Mouse (Mus musculus) liver, embryonic 14.5 days (tissue): ENCODE data around the gene Tep1. TPM values are rescaled to one million over a fixed set of nuclear protein-coding genes. Genes with fewer than 3 reads are reported as not detected.
A peak's percentile ranks its signal among the peaks of the same experiment; 100 is the strongest.
"Not testable (repeated sequence)": the region's sequence is repeated elsewhere in the genome, so short reads cannot be mapped to it uniquely, and the experiment has no call there.

ENCODE experiments used
- ATAC-seq: fragments of 200-750 bp; cut with Nextera tagmentation; 2 replicates; pipeline ENCODE4 v1.8.0; 2017; ENCODE audit warnings: moderate number of reproducible peaks, mild to moderate bottlenecking, moderate library complexity; ENCODE audit not compliant: insufficient read depth
- DNase-seq, 3 experiments: peaks; one replicate each; pipeline ENCODE4 v3.0.0-alpha.2; 2012 to 2013; ENCODE audit warnings: low read depth in 3 of 3, low spot score in 3 of 3
- H3K27ac ChIP-seq: fragments of 300-500 bp; sonication (generic); 2 replicates; pipeline ENCODE4 v1.5.1; 2014; ENCODE audit warnings: moderate library complexity, mild to moderate bottlenecking, control low read depth, inconsistent platforms
- H3K27me3 ChIP-seq: fragments of 300-500 bp; sonication (generic); 2 replicates; pipeline ENCODE4 v1.6.1; 2014; ENCODE audit warnings: mild to moderate bottlenecking, low read length, moderate library complexity; ENCODE audit not compliant: control insufficient read depth, insufficient read depth
- H3K36me3 ChIP-seq: fragments of 300-500 bp; sonication (generic); replicated peaks from 2 replicates; pipeline ENCODE4 v1.6.1; 2014; ENCODE audit warnings: low read depth; ENCODE audit not compliant: control insufficient read depth, insufficient read depth
- H3K4me1 ChIP-seq, 2 experiments: fragments of 200-500 bp in 1 of 2; fragments of 300-500 bp in 1 of 2; sonication (generic) in 1 of 2; replicated peaks; 2 replicates each; pipeline ENCODE4 v1.6.1; 2012 to 2014; ENCODE audit warnings: antibody characterized with exemption in 1 of 2, inconsistent platforms in 1 of 2, low read length in 1 of 2; ENCODE audit not compliant: control insufficient read depth in 2 of 2, insufficient read depth in 2 of 2
- H3K4me2 ChIP-seq: fragments of 300-500 bp; sonication (generic); 2 replicates; pipeline ENCODE4 v1.6.1; 2014; ENCODE audit warnings: low read depth, mild to moderate bottlenecking, control low read depth, moderate library complexity
- H3K4me3 ChIP-seq, 2 experiments: fragments of 200-500 bp in 1 of 2; fragments of 300-500 bp in 1 of 2; sonication (generic) in 1 of 2; 2 replicates each; pipeline ENCODE4 v1.5.1; 2012 to 2014; ENCODE audit warnings: low read depth in 2 of 2, low read length in 2 of 2, mild to moderate bottlenecking in 2 of 2, control low read depth in 1 of 2, inconsistent platforms in 1 of 2, moderate library complexity in 1 of 2; ENCODE audit not compliant: insufficient read depth in 1 of 2
- H3K9ac ChIP-seq: fragments of 300-500 bp; sonication (generic); replicated peaks from 2 replicates; pipeline ENCODE4 v1.6.1; 2014; ENCODE audit warnings: mild to moderate bottlenecking, control low read depth, moderate library complexity
- H3K9me3 ChIP-seq: fragments of 300-500 bp; sonication (generic); 2 replicates; pipeline ENCODE4 v1.6.1; 2016; ENCODE audit warnings: low read length, mixed read lengths; ENCODE audit not compliant: control insufficient read depth
- CTCF ChIP-seq: IDR thresholded peaks from 2 replicates; pipeline ENCODE4 v1.5.1; 2016; ENCODE audit warnings: antibody characterized with exemption, low read depth, control low read depth
- EP300 ChIP-seq: IDR thresholded peaks from 2 replicates; pipeline ENCODE4 v1.6.1; 2016; ENCODE audit warnings: antibody characterized with exemption, low read depth
- WGBS: fragments of 180-500 bp; shearing (Covaris S2); extraction: QIAGEN DNeasy Blood & Tissue Kit; methylation state at CpG from one replicate; pipeline ENCODE4 v1.1.7; 2014; ENCODE audit not compliant: insufficient replicate concordance; 5-methylcytosine and 5-hydroxymethylcytosine counted together
- polyA plus RNA-seq, 2 experiments: library from polyadenylated mRNA; depleted of rRNA in 1 of 2; stranded (reverse) in 1 of 2; unstranded in 1 of 2; fragments of >200 nt; fragmentation: Nextera tagmentation in 1 of 2; extraction: Ambion mirVana in 1 of 2; gene quantifications; 2 replicates each; pipeline versions ENCODE4 v1.2.1 to v1.2.3; 2012 to 2014

Gene Tep1
- polyA plus RNA-seq, 2 experiments = 2.2 to 3.0 TPM

DNA sequence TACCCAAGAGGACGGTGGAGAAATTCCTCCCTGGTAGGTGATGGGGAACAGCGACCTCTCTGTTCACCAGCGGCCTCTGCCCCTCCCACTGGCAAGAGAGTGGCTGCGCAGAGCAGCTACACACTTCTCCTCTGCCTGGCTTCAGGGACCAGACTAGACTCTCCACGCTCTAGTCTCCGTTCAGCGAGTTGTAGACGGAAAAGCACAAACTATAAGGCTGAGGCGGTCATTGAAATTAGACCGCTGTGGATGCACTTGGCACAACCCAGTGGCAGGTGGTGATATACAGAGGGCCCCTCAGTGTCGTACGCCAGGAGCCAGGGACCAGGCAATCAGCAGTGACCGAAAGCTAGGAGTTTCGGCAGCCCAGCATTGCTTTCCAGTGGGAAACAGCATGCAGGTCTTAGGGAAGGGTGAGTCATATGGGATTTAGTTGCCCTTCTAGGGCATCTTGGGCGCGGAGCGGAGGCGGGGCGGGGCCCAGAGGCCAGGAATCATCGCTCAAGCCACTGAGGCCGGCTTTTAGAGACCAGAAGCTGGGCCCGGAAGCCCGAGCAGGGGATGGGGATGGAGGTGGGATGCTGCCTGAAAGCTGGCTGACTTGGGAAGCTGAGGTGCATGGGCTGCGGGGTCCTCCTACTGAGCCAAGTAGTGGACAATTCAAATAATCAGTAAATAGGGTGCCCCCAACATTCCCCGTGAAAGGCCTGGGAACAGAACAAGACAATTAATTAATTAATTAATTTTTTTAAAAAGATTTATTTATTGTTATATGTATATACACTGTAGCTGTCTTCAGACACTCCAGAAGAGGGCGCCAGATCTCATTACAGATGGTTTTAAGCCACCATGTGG, 33.8 kb upstream of the Tep1 start:
- H3K4me2 ChIP-seq = peak overlapping the region; percentile 64
- H3K27me3 ChIP-seq = no peaks in the 10 kb centered on the region
- peak overlapping the region; percentile 43 to 67 for H3K4me3 ChIP-seq
- no peak overlapping the region for H3K27ac ChIP-seq
- TF ChIP-seq EP300 = no peak
- peak; percentile 67 for TF ChIP-seq CTCF
- peaks cover 0 to 2% of the 10 kb centered on the region in 2 experiments; a peak in 1 of 4 replicates for H3K4me1 ChIP-seq
- ATAC-seq (peak; percentile 65; the same call in 1 of the 2 replicates), DNase-seq (peak in 1 of 3 experiments; percentile 26)
- WGBS = 6% methylated on average over 26 of the region's 26 CpGs
- H3K9me3 ChIP-seq = no peaks in the 10 kb centered on the region
- no peaks in the 10 kb centered on the region for H3K36me3 ChIP-seq
- no peak overlapping the region for H3K9ac ChIP-seq

DNA sequence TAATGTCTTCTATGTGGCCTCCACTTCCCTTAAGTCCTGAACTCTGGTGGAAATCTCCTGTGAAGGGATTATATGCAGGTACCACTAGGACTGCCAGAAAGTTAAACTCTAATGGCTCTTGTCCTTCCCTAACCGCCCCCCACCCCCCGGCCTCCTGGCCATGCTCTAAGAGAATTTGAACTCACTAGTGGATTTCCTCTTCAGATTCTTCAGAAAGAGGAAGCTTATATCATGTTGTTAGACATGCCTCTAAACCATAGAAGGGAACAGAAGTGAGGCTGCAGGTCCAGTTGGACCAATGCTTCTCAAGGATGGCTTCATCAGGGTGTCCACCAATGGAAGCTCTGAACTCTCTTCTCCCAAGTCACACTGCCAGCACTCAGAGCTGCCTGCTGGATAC, 27.6 kb upstream of the Tep1 start:
- not testable (repeated sequence) for H3K27ac ChIP-seq, H3K4me1 ChIP-seq, ATAC-seq, H3K9me3 ChIP-seq, DNase-seq, H3K27me3 ChIP-seq, H3K36me3 ChIP-seq, H3K9ac ChIP-seq, H3K4me2 ChIP-seq, H3K4me3 ChIP-seq
- WGBS = 21% methylated on average over 2 of the region's 2 CpGs

DNA sequence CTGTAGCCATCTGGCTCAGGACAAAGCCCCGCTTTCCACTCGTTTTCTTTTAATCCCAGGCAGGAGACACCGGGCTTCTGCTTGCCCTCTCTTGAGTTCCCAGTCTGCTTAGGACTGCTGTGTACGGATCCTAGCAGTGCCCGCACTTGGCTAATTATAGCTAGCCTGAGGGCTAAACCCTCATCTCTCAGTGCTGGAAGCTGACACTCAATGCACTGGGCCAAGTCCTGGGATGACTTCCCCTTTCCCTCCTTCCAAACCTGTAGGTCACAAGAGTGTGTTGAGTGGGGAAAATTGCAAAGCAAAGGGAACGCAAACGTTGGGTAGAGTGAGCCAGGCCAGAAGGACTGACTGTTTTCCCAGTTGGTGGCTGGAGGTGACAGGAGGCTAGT, 27.0 kb upstream of the Tep1 start, which contains the start of gene Klhl33:
TSS of gene Klhl33 (minus strand) at position 134 of the 392 bp plus-strand sequence.
- 34% methylated on average over 7 of the region's 7 CpGs for WGBS
- H3K9ac ChIP-seq = peak within 1 kb of the TSS; percentile 9; the same call in 1 of the 2 replicates
- peaks cover 9% of the 10 kb centered on the region for H3K27me3 ChIP-seq
- peak within 1 kb of the TSS; percentile 2 to 38 for H3K4me3 ChIP-seq
- H3K36me3 ChIP-seq = no peaks in the 10 kb centered on the region
- H3K4me2 ChIP-seq = peak within 1 kb of the TSS; percentile 60
- H3K4me1 ChIP-seq = peaks cover 0 to 2% of the 10 kb centered on the region in 2 experiments; a peak in 1 of 4 replicates
- no peak within 1 kb of the TSS for H3K27ac ChIP-seq
- no peak for ATAC-seq
- TF ChIP-seq CTCF (no peak), EP300 (no peak)
- no peaks in the 10 kb centered on the region for H3K9me3 ChIP-seq
- no peak for DNase-seq

DNA sequence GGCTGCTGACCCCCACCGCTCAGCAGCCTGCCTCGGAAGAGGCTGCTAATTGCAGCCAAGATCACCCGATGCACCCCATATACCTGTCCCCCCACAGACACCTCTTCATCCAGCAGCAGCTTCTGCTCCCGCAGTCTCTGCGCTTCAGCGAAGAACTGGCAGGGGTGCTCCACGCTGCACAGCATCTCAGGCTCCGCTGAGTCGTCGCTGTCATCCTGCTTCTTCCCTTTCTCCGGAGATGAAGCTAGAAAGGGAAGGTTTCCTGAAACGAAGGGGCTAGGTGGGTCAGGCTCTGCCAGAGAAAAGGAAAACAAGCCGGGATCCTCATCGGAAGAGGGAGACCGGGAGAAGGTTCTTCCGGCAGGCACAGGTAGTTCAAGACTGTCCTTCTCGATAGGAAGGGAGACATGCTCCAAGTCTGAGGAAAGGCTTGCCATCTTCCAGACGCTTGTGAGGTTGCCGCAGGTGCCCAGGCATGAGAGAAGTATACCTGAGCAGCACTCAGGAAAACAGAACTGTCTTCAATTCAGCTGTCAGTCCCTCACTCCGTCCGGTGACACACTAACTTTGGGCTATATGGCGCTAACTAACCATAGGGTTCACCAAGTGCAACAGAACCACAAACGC, 26.5 kb upstream of the Tep1 start:
- Histone ChIP-seq H3K36me3 (no peaks in the 10 kb centered on the region), H3K27ac (no peak overlapping the region), H3K9ac (no peak overlapping the region), H3K4me2 (peak overlapping the region; percentile 60), H3K4me3 (peak overlapping the region; percentile 2 to 38), H3K4me1 (peaks cover 0 to 2% of the 10 kb centered on the region in 2 experiments; a peak in 1 of 4 replicates), H3K9me3 (no peaks in the 10 kb centered on the region), H3K27me3 (peaks cover 9% of the 10 kb centered on the region)
- WGBS = 21% methylated on average over 23 of the region's 23 CpGs
- ATAC-seq (0 out of 2 replicates have a peak, but pooled peaks have one; percentile 18), DNase-seq (no peak)
- TF ChIP-seq CTCF = no peak
